Mouse (Mus musculus): ENCODE measurements around the gene Traf6.

Gene Traf6

GRCm38 (mm10) chr2:101678236-101679021 is at the start of gene Traf6:
Gene Traf6, plus strand, starts transcription at chr2:101678429.
- peak; percentile 85 for DNase-seq

DNA sequence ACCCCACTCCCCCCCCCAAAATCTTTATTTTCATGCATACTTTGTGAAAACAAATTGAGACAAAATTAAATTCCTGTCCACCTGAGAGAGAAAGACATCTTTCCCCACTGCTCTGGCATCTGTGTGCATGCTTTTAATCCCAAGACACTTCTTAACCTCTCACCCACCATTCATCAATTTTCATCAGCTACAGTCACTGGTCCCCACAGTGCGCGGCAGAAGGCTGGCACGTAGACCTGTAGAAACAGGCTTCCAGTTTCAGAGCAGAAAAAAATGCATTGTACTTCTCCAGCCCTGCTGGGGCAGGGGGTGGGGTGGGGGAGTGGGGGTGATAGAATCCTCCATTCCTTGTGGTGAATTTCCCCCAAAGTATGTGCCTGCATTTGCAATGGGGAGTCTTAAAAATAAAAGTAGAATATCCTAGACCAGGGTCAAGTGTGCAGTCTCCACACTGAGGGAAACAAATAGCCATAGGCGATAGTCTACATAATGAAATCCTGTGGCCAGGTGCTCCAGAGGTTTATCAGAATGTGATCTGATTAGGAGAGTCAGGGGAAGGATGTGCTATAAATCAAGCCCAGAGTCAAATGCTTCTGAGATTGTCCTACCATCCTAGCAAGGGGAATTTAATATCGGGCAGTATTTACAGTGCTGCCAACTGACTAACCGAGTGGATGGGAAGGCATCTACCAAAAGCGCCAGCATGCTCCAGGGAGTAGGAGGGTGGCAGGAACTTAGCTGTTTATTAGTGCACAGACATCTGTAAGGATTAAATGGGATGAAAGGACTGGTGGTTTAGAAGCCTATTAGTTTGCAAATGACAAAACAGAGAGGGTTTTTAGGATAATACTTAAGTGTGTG is 39.0 kb upstream of the Traf6 start:
- DNase-seq: no peak

DNA sequence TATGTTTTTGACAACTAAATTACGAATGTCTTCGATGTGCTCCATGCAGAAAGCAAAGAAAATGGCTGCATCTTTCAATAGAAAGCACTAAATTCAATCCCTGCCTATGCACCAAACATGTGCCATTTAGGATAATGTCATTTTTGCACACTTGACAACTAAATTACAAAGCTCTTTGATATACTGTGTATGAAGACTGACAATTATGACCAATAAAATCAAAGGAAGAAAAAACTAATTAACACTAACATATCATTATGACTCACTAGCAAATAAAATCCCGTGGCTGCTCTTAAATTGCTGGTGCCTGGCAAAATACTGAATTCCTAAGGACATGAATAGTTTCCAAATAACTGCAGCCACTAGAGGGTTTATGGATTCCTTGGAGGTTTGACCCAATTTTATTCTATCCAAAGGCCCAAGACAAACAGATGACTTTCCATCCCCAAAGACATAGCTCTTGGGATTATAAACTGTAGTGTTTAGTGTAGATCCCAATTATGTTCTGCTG is 38.3 kb upstream of the Traf6 start:
- DNase-seq: no peak

DNA sequence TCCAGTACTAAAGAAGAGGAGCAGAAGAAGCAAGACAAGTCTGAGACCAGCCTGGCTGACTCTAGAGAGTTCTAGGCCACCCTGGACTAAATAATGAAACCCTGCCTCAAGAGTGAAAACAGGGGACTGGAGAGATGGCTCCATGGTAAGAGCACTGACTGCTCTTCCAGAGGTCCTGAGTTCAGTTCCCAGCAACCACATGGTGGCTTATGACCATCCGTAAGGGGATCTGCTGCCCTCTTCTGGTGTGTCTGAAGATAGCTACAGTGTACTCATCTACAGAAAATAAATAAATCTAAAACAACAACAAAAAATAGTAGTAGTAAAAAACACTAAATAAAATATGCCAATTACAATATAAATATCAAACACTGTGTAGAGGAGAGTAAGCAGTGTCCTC is 32.4 kb upstream of the Traf6 start:
- no peak for DNase-seq

- no peak for DNase-seq
Measured at GRCm38 (mm10) chr2:101648361-101648760, 29.9 kb upstream of the Traf6 start.

DNA sequence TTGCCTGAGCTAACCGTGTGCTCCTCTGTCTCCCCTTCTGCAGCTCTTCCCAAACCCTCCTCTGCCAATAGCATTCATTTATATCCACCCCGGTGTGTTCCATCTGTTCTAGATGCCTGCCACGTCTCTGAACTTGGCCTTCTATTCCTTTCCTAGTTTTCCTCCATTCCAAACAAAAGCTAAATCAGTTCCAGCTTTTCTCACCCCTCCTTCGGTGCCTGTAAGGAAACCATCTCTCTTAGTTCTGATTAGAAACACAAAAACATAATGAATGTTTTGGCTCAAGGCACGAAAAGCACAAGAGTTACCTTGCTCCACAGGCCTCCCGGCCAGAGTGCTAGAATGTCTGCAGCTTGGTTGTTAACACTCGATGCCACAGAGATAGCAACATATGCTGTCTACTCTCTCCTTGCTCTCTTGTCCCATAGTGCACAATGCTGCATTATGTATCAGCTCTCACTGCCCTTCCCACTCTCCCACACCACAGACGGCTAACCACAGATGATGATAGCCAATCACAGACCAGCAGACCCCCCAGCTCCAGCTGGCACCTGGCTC is 29.0 kb upstream of the Traf6 start, which contains the start of the genes Rag1 and B230118H07Rik:
Rag1 (minus strand) TSS at position 388 of the 558 bp plus-strand sequence.
B230118H07Rik (minus strand) TSS at position 419 of the 558 bp plus-strand sequence.
- DNase-seq: no peak

- DNase-seq: no peak
Measured at GRCm38 (mm10) chr2:101650446-101650845, 27.8 kb upstream of the Traf6 start.

- DNase-seq: peak; percentile 8
Measured at GRCm38 (mm10) chr2:101652204-101652920, 25.9 kb upstream of the Traf6 start.

GRCm38 (mm10) chr2:101652921-101653597 is 25.2 kb upstream of the Traf6 start:
- peak; percentile 68 for DNase-seq

DNA sequence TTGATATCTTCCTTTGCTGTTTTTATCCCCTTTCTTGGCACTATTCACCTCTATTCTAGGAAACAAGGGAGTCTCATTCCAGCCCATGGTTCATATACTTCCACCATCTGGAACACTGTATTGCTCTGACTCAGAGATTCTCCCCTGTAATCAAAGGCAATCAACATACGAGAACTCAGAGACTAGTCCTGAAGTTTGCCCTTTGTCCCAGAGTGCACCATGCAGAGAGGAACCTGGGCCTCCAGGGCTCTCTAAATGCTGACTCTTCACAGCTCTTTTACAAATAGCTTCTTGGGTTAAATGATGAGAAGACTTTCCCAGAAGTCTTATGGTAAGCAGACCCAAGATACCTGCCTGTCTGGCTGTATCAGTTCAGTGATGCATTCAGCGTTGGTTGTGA is 17.7 kb upstream of the Traf6 start:
- DNase-seq: no peak

GRCm38 (mm10) chr2:101665058-101665702 is 13.0 kb upstream of the Traf6 start:
- DNase-seq: peak; percentile 58

DNA sequence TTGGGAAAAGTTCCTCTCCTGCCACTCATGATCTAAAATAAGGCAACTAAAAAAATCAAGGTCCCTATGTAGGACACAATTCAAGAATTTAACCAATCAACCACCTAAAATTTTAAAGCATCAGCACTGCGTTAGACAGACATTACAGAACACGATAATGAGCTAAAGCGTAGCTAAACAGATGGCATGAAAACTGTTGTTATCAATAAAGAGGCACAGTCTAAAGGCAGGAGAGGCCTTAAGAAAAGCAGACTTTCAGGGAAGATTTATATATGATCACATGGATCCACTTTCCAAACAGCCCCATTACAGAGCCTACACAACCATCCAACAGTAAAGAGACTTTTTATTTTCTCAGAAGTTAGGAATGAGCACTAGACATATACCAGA is 12.5 kb upstream of the Traf6 start:
- DNase-seq: no peak

DNA sequence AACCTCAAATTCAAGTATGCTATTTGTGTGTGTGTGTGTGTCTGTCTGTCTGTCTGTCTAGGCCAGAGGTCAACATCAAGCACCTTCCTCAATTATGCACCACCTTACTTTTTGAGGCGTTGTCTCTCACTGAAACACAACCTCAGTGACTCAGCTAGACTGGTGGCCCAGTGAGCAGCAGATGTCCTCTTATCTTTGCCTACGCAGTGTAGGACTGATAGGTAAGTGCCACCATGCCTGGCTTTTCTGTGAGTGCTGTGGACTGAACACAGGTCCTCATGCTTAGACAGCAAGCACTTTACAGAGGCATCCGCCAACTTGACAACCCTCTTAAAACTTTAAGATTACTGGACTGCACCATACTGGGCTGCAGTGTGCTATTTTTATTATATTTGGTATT is 9.5 kb upstream of the Traf6 start:
- DNase-seq: no peak

DNA sequence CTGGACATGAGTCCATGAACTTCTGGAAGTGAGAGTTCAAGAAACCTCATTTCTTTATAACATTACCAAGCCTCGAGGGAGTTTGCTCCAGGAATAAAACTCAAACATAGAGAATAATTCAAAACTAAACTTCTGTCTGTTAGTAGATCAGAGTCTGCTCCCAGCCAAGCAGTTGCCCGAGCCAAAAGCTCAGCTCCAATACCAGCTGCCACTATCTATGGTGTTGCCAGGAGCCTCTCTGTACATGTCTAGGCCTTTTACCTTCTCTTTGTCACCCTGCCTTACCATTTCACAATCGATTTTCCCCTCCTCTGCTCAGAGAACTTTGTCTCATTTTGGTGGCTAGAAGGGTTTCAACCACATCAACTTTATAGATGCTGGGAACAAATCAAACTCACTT is 4.7 kb upstream of the Traf6 start:
- DNase-seq: no peak

- DNase-seq: no peak
Measured at GRCm38 (mm10) chr2:101679164-101679784, 1.0 kb downstream of the Traf6 start.

GRCm38 (mm10) chr2:101684421-101684820 is 6.2 kb downstream of the Traf6 start:
- DNase-seq: no peak

DNA sequence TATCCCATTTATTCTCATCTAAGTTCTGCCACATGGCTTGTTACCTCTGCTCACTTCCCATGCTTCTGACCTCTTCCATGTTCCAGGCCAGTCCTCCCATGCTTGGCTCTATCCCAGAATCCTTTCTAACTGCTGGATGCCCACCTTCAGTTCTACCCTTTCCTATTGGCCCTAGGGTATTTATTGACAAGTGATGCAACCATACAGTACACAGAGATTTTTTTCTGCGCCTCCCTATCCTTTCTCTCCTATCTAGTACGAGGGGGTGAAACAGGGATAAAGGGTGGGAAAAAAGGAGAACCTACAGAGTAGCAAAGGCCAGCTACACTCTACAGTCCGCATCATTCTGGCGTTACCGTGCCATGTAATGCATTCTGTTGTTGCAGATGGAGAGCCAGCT is 9.8 kb downstream of the Traf6 start:
- no peak for DNase-seq

- DNase-seq: no peak
Measured at GRCm38 (mm10) chr2:101690252-101690827, 12.1 kb downstream of the Traf6 start.

DNA sequence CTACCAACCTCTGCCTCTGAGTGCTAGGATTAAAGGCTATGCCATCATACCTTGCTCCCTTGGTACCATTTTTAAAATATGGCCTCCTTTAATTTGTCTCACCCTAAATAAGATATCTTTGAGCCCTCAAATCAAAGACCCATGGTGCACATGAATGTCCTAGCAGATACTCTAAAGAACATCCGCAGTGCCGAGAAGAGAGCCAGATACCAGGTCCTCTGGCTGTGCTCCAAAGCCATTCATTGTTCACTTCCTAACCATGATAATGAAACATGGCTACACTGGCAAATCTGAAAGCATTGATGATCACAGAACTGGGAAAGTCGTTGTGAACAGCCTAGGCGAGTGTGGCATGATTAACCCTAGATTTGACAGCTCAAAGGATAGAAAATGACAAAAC is 14.8 kb downstream of the Traf6 start:
- DNase-seq: no peak

GRCm38 (mm10) chr2:101693577-101694215 is 15.5 kb downstream of the Traf6 start:
- no peak for DNase-seq
